Mouse (Mus musculus) thymus, postnatal 10 days (tissue): Measurements from ENCODE around the gene Atp6v0a2.
A peak's percentile ranks its signal among the peaks of the same experiment; 100 is the strongest.
"Not testable (repeated sequence)": the region's sequence is repeated elsewhere in the genome, so short reads cannot be mapped to it uniquely, and the experiment has no call there.

Source experiments
- DNase-seq, 2 experiments: peaks; one replicate each; pipeline ENCODE4 v3.0.0; 2021; ENCODE audit warnings: low spot score in 2 of 2

Gene Atp6v0a2

DNA sequence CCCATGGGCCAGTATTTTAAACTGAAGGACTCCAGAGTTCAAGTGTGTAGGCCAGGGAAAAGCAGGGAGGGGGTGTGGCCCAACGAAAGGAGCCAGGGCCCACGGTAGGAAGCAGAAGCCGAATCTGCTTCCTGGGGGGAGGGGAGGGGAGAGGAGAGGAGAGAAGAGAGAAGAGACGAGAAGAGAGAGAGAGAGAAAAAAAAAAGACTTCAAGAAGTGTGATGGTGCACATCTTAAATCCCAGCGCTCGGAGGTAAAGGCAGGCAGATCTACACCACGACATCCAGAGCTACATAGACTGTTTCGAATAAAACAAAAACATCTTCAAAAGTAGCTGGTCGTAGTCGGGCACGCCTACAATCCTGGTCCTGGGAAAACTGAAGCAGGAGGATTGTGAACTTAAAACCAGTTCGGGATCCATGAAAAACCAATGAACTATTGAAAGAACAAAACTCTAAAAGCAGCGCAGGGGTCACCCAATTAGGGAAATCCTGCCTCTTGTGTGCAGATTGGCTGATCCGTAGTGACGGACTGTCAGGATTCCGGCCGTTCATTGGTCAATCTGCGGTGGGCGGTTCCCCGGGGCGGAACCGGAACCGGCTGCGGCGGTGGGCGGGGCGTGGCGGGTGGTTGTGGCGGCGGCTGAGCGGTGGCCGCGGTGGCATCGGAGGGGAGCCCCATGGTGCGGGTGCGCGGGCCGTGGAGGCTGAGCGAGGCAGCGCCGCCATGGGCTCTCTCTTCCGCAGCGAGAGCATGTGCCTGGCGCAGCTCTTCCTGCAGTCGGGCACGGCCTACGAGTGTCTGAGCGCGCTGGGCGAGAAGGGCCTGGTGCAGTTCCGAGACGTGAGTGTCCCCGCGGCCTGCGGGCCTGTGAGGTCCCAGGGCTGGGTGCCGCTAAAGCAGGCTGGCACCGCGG, at the start of gene Atp6v0a2:
Gene Atp6v0a2, plus strand, starts transcription at position 129 of the 916 bp plus-strand sequence.
- peak; percentile 95 to 99 for DNase-seq

- DNase-seq: peak; percentile 85 to 91
Observed at GRCm38 (mm10) chr5:124578633-124579317, 49.6 kb upstream of the Atp6v0a2 start, which contains the start of the genes Eif2b1 and Gtf2h3. TSS of gene Eif2b1 (minus strand) at chr5:124579131. TSS of gene Gtf2h3 (plus strand) at chr5:124579140.

GRCm38 (mm10) chr5:124582515-124582914, 45.9 kb upstream of the Atp6v0a2 start:
- DNase-seq: no peak

DNA sequence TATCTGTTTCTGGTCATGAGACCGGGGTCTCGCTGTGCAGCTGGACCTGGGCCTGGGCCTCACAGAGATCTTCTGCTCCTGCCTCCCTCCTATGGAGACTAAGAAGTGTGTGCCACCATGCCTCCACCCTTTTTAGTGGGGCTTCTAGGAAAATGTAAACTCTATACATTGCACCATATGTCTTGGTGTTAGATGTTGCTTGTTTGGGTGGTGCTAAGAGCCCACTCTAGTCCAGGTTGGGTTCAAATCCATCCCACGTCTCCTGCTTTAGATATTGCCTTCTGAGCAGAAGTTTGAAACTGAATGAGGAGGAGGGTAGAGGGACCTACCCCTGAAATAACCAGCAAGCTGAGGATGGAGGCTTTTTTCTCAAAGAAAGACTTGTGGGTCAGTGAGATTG, 35.6 kb upstream of the Atp6v0a2 start:
- no peak for DNase-seq

DNA sequence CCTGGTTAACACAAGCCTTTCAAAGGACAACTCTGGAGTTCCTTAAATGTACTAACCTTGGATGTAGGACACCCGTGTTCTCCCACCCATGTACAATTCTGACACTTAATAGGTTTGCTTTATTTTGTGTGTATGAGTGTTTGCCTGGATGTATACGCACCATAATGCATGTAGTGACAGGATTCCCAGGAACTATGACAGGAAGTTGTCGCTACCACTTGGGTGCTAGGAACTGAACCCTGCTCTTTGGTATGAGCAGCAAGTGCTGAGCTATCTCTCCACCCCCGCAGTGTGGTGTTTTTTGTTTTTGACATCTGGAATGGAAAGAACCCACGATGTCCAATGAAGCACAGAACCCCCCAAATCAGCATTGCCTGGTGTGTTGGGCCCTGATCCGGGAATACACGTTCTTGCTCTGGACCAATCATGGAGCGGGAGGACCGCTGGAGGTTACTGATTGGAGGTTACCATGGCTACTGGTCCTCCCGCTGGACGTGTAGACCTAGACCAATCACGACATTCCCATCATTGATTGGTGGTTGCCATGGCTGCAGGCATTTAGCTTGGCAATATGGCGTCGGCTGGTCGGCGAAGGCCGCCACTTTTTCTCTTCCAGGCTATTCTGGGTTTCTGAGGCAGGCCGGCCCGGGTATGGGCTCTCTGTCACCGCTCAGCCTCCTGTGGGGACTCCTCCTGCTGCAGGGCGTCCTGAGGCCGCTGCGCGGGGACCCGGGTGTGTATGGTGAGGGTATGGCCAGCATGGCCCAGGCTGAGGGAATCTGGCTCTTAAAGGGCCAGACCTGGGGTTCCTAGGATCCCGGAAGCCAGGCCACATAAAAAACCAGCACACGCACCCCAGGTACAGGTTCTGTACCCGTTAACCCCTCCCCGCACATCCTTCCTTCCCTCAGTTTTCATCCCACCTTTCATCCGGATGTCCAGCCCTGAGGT, 29.9 kb upstream of the Atp6v0a2 start:
- peak; percentile 38 to 46 for DNase-seq

DNA sequence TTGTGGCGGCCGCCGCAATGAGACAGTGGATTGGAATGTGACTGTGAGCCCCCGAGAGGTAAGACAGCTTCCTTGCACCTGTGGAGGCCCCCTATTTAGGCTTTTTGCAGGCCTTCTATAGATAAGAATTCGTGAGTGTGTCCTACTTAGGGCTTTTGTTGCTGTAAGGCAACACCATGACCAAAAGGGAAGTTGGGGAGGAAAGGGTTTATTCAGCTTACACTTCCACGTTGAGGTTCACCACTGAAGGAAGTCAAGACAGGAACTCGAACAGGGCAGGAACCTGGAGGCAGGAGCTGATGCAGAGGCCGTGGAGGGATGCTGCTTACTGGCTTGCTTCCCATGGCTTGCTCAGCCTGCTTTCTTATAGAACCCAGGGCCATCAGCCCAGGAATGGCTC, 28.6 kb upstream of the Atp6v0a2 start:
- DNase-seq: not testable (repeated sequence)

DNA sequence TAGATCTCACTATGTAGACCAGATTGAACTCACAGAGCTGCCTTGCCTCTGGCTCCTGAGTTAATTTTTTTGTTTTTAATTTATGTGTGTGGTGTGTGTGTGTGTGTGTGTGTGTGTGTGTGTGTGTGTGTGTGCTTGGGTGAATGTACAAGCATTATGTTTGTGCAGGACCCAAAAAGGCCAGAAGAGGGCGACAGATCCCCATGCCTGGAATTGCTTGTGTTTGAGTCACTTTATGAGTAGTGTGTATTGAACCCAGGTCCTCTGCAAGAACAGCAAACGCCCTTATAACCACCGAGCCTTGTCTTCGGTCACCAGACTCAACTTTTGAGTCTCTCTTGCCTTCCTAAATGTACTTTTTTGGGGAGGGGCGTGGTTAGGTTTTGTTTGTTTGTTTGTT, 26.0 kb upstream of the Atp6v0a2 start:
- DNase-seq: peak; percentile 46 to 73

- no peak for DNase-seq
Observed at GRCm38 (mm10) chr5:124604296-124604695, 24.1 kb upstream of the Atp6v0a2 start.

GRCm38 (mm10) chr5:124605041-124605622, 23.2 kb upstream of the Atp6v0a2 start:
- no peak for DNase-seq

- peak; percentile 23 to 57 for DNase-seq
Observed at GRCm38 (mm10) chr5:124610965-124611364, 17.4 kb upstream of the Atp6v0a2 start.

DNA sequence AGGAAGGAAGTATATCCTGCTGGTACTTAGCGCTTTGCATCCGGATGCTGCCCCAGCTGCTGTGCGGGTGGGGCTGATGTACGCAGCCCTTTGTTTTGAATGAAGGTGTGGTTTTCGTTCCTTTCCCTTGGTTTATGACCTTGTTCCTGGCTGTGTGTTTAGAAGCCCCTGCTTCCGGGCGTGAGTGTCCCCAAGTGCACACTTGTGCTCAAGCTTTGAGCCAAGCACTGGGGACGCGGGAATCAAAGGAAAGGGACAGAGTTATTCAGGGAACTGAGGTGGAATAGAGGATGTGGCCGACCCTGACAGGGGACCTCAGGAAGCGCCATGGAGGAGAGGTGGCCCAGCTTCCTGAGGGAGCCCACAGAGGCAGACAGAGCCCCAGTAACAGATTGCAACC, 13.7 kb upstream of the Atp6v0a2 start:
- peak; percentile 37 to 46 for DNase-seq

DNA sequence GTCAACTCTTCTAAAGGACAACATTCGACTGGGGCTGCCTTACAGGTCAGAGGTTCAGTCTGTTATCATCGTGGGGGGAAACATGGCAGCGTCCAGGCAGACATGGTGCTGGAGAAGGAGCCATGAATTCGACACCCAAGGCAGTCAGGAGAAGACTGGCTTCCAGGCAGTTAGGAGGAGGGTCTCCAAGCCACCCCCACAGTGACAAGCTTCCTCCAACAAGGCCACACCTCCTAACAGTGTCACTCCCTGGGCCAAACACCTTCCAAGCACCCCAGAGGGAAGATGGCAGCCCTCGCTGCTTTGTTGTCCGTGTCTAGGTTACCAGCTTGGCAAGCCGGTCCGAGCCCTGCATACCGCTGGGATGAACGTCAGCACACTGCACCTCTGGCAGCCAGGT, 9.7 kb upstream of the Atp6v0a2 start:
- DNase-seq: no peak

DNA sequence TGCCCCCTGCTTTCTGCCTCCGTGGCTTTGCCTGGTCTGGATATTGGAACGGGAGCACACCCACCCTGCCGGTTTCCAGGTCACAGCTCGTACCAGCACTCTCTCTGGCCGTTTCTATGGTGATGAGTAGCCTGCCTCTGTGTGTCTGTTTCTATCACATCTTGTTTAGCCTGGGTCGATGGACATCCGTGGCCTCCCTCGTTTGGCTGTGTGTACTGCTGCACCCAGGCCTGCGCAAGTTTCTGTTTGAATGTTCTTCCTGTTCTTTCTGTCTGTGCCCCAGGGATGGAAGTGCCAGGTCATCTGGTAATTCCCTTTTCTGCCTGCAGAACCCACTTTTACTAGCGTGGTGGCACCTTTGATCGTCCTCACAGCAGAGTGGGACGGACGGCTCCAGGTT, 7.0 kb upstream of the Atp6v0a2 start:
- no peak for DNase-seq

- DNase-seq: no peak
Observed at GRCm38 (mm10) chr5:124622890-124623289, 5.5 kb upstream of the Atp6v0a2 start.

- DNase-seq: no peak
Observed at GRCm38 (mm10) chr5:124624291-124624690, 4.1 kb upstream of the Atp6v0a2 start.

DNA sequence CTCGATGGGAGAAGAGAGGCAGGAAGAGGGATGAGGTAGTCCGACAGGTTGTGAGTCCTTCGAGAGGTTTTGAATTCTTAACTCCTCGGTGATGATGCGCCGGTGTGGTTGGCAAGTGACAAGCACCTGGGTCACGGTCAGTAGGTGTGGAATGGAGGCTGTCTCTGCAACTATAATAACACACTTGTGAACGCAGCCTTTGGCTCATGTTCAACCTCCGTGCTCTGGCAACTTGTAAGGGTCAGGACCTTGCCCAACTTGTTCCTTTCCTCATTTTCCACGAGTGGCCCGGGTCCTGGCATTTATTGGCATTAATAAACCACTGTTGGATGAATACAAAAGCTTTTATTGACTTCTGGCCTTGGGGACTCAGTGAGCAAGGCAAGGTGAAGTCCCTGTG, 1.3 kb downstream of the Atp6v0a2 start:
- no peak for DNase-seq

DNA sequence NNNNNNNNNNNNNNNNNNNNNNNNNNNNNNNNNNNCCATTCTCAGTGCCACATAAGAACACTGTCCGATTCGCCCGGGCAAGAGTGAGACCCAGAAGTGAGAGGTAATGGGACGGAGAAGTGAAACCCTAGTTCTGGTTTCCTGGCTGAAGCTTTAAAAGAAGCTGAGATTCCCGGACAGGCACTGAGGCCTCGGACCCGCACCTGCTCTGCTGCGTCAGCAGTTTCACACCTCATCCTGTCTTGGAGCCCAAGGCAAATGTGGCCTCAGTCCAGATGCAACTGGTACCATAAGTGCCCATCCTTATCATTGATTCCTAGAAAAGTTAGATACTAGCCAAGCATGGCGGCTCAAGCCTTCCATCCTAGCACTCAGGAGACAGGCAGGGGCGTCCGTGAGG, 3.3 kb downstream of the Atp6v0a2 start:
- no peak for DNase-seq

- DNase-seq: peak in 1 of 2 experiments; percentile 19
Observed at GRCm38 (mm10) chr5:124632461-124632860, 4.1 kb downstream of the Atp6v0a2 start.

DNA sequence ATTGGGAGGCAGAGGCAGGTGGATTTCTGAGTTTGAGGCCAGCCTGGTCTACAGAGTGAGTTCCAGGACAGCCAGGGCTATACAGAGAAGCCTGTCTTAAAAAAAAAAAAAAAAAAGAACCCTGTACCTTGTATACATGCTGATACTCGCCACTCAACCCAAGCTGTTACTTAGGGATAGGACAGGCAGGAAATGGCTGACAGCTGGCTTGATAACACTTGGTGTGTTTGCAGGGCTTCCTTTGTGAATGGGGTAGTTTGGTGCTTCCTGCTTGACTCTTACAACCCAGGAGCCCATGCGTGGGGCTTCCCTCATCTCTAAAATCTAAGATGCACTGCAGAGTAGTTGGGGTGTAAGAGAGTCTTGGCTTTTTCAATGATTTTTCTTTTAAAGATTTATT, 5.0 kb downstream of the Atp6v0a2 start:
- DNase-seq: peak; percentile 44 to 48

DNA sequence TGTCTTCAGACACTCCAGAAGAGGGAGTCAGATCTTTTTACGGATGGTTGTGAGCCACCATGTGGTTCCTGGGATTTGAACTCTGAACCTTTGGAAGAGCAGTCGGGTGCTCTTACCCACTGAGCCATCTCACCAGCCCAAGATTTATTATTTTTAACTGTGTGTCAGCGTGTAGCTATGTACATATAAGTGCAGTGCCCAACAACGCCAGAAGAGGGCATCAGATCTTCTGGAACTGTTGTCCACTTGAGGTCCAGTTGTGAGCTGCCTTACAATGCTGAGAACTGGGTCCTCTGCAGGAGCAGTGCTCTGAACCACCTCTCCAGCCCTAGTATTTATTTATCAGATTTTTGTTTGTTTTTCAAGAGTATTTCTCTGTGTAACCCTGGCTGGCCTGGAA, 6.7 kb downstream of the Atp6v0a2 start:
- DNase-seq: not testable (repeated sequence)

GRCm38 (mm10) chr5:124636139-124636538, 7.8 kb downstream of the Atp6v0a2 start:
- no peak for DNase-seq
